8 mouse cellular contexts compared by ENCODE assay signal in genomic region chr5:66654220-66654619, GRCm38 (mm10). TPM values are rescaled to one million over a fixed set of nuclear protein-coding genes. Genes with fewer than 3 reads are reported as not detected.
DNase-seq lines count a peak whose midpoint lies in the region; ATAC-seq lines count a peak whose summit lies in the region.

No protein-coding gene starts in this region.

- H3K4me3 ChIP-seq in neural tube, embryonic 14.5 days (ENCODE audit: low read depth, low read length), result no peak overlapping the region

- no peaks in the 10 kb centered on the region for H3K36me3 ChIP-seq in neural tube, embryonic 14.5 days (ENCODE audit: control insufficient read depth, insufficient read depth, low read length)

- H3K4me1 ChIP-seq in neural tube, embryonic 14.5 days (ENCODE audit: control insufficient read depth, insufficient read depth, low read length), result no peaks in the 10 kb centered on the region

- 41% methylated on average over 5 of the region's 5 CpGs for WGBS in neural tube, embryonic 14.5 days

- DNase-seq in adrenal gland, adult 2 months, result peak; percentile 37
- no peak for DNase-seq in adrenal gland, adult 18-20 months (ENCODE audit: low spot score in 2 of 2)
- peak; percentile 41 for DNase-seq in 3T3-L1 (ENCODE audit: low read depth, low spot score)
- peak; percentile 26 to 42 for DNase-seq in heart, adult 18-20 months
- DNase-seq in kidney, adult 9 months, result peak; percentile 59
- no peak for DNase-seq in thymus, postnatal 0 days (ENCODE audit: low spot score)
- DNase-seq in cerebellum, adult 9-10 months, result no peak

- H3K9me3 ChIP-seq in neural tube, embryonic 14.5 days (ENCODE audit: control insufficient read depth, low read length), result no peaks in the 10 kb centered on the region

- peak overlapping the region; percentile 25; the same call in 1 of the 2 replicates for H3K27ac ChIP-seq in neural tube, embryonic 14.5 days (ENCODE audit: low read depth, low read length)

- H3K4me2 ChIP-seq in neural tube, embryonic 14.5 days (ENCODE audit: low read depth, low read length), result no peak overlapping the region

- H3K9ac ChIP-seq in neural tube, embryonic 14.5 days (replicated peaks; ENCODE audit: low read depth, low read length), result no peak overlapping the region

- ATAC-seq in neural tube, embryonic 14.5 days (ENCODE audit: low read depth), result peak; percentile 66; the same call in 1 of the 2 replicates

- H3K27me3 ChIP-seq in neural tube, embryonic 14.5 days (ENCODE audit: control insufficient read depth, insufficient read depth, low read length), result no peaks in the 10 kb centered on the region

RNA-seq across cellular contexts. Expression of gene Uchl1, which starts 21.7 kb away (rescaled TPM):
- 100 to 1,000 TPM in 1 of 2 experiments, 10 to 100 TPM in 1; 40.7 to 129 TPM for total RNA-seq in adrenal gland, adult 2 months (2021)
- 85.0 and 128 TPM in 2 replicates for polyA plus RNA-seq in adrenal gland, adult 2 months (2012; rRNA removed)
- 100 to 1,000 TPM in 1 of 2 experiments, 10 to 100 TPM in 1; 55.1 to 104 TPM for total RNA-seq in adrenal gland, adult 18-20 months (2021)
- total RNA-seq in heart, adult 18-20 months (2021), result 1 to 10 TPM; 8.3 to 8.4 TPM
- 1,348 and 1,396 TPM in 2 replicates for polyA plus RNA-seq in neural tube, embryonic 14.5 days (2014; fragmentation: Nextera tagmentation; extraction: Ambion mirVana)
- polyA plus RNA-seq in thymus, postnatal 0 days (2015; fragmentation: Nextera tagmentation; extraction: Ambion mirVana), result 3.8 and 4.3 TPM in 2 replicates

RNA-seq across cellular contexts. Expression of gene Apbb2, which starts 35.6 kb away (rescaled TPM):
- 10 to 100 TPM; 58.3 to 76.7 TPM for total RNA-seq in adrenal gland, adult 2 months (2021)
- polyA plus RNA-seq in adrenal gland, adult 2 months (2012; rRNA removed), result 8.4 and 20.0 TPM in 2 replicates
- 10 to 100 TPM; 37.4 to 54.0 TPM for total RNA-seq in adrenal gland, adult 18-20 months (2021)
- 10 to 100 TPM; 45.5 to 46.5 TPM for total RNA-seq in heart, adult 18-20 months (2021)
- 129 and 132 TPM in 2 replicates for polyA plus RNA-seq in neural tube, embryonic 14.5 days (2014; fragmentation: Nextera tagmentation; extraction: Ambion mirVana)
- 7.3 and 10.6 TPM in 2 replicates for polyA plus RNA-seq in thymus, postnatal 0 days (2015; fragmentation: Nextera tagmentation; extraction: Ambion mirVana)

Comparison
In these comparisons a context has a peak if more than half of its experiments do, and no peak if none do; other contexts are left out.
1. DNase-seq: peak in adrenal gland, adult 2 months (single experiment), 3T3-L1 (single experiment), heart, adult 18-20 months (2 of 2) and kidney, adult 9 months (single experiment); none in adrenal gland, adult 18-20 months (0 of 2), thymus, postnatal 0 days (single experiment) and cerebellum, adult 9-10 months (single experiment).
2. RNA of gene Uchl1, which starts 21.7 kb away (total RNA-seq): 40.7 to 129 TPM in adrenal gland, adult 2 months and 55.1 to 104 TPM in adrenal gland, adult 18-20 months; 8.3 to 8.4 TPM in heart, adult 18-20 months; every median in the first group is over 4 times any median in the second.